Mouse (Mus musculus): ENCODE results near the gene Aym1.

Gene Aym1

GRCm38 (mm10) chr5:113407346-113407745 is 50.3 kb downstream of the Aym1 start:
- no peak for DNase-seq (ENCODE audit: low read depth, low spot score)
